Mouse (Mus musculus) cerebellum, adult 2 months (tissue): ENCODE measurements around the gene Atg4a. TPM values are rescaled to one million over a fixed set of nuclear protein-coding genes. Genes with fewer than 3 reads are reported as not detected.

Experiments used
- DNase-seq, 2 experiments: peaks; one replicate each; pipeline ENCODE4 v3.0.0; 2021
- H3K27ac ChIP-seq: fragments of 200-500 bp; 2 replicates; pipeline ENCODE4 v1.5.1; 2012; ENCODE audit warnings: low read length, control low read depth, inconsistent platforms; ENCODE audit not compliant: insufficient read depth
- H3K27me3 ChIP-seq: fragments of 200-500 bp; 2 replicates; pipeline ENCODE4 v1.6.1; 2012; ENCODE audit warnings: inconsistent platforms, mild to moderate bottlenecking, low read length, moderate library complexity; ENCODE audit not compliant: control insufficient read depth, insufficient read depth
- H3K4me1 ChIP-seq: fragments of 200-500 bp; 2 replicates; pipeline ENCODE4 v1.6.1; 2011; ENCODE audit warnings: low read length; ENCODE audit not compliant: control insufficient read depth, insufficient read depth
- H3K4me3 ChIP-seq: fragments of 200-500 bp; replicated peaks from 2 replicates; pipeline ENCODE3; 2011; ENCODE audit warnings: mild to moderate bottlenecking, low read depth, low read length, control low read depth; ENCODE audit not compliant: insufficient read depth
- CTCF ChIP-seq: fragments of 200-500 bp; IDR thresholded peaks from 2 replicates; pipeline ENCODE4 v1.5.1; 2011; ENCODE audit warnings: low read depth, mild to moderate bottlenecking, control low read depth, low read length, moderate library complexity, borderline replicate concordance; ENCODE audit not compliant: insufficient read depth
- POLR2A ChIP-seq: fragments of 200-500 bp; IDR thresholded peaks from 2 replicates; pipeline ENCODE4 v1.6.1; 2011; ENCODE audit warnings: low read length, control low read depth, borderline replicate concordance; ENCODE audit not compliant: insufficient read depth
- WGBS: fragments of 180-500 bp; shearing (Covaris S2); methylation state at CpG from one replicate; pipeline ENCODE4 v1.1.7; 2018; 5-methylcytosine and 5-hydroxymethylcytosine counted together
- polyA plus RNA-seq: library from polyadenylated mRNA; depleted of rRNA; stranded (reverse); fragments of >200 nt; gene quantifications from 2 replicates; pipeline ENCODE4 v1.2.3, GENCODE M21; 2012

Gene Atg4a
- polyA plus RNA-seq, 1 experiment, result 12.5 TPM

GRCm38 (mm10) chrX:140978943-140979342 is 22.2 kb downstream of the Atg4a start:
- DNase-seq, result no peak
- Histone ChIP-seq H3K27ac (no peak overlapping the region), H3K4me1 (0 out of 2 replicates have a peak, but pooled peaks cover 4% of the 10 kb centered on the region), H3K4me3 (no peak overlapping the region), H3K27me3 (no peaks in the 10 kb centered on the region)
- TF ChIP-seq CTCF (no peak), POLR2A (no peak)
- 94% methylated on average over 1 of the region's 1 CpGs for WGBS

- no peaks in the 10 kb centered on the region for H3K27me3 ChIP-seq
- H3K4me1 ChIP-seq, result 0 out of 2 replicates have a peak, but pooled peaks cover 4% of the 10 kb centered on the region
- no peak for DNase-seq
- no peak overlapping the region for H3K27ac ChIP-seq
- H3K4me3 ChIP-seq, result no peak overlapping the region
- WGBS, result 80% methylated on average over 2 of the region's 2 CpGs
- TF ChIP-seq POLR2A (no peak), CTCF (no peak)
Measured at GRCm38 (mm10) chrX:140979546-140979945, 22.8 kb downstream of the Atg4a start.

- Histone ChIP-seq H3K27me3 (no peaks in the 10 kb centered on the region), H3K27ac (no peak overlapping the region), H3K4me1 (0 out of 2 replicates have a peak, but pooled peaks cover 4% of the 10 kb centered on the region), H3K4me3 (no peak overlapping the region)
- TF ChIP-seq CTCF (no peak), POLR2A (no peak)
- WGBS, result 78% methylated on average over 4 of the region's 4 CpGs
- DNase-seq, result no peak
Measured at GRCm38 (mm10) chrX:140980163-140980562, 23.5 kb downstream of the Atg4a start.

- Histone ChIP-seq H3K4me3 (no peak overlapping the region), H3K4me1 (0 out of 2 replicates have a peak, but pooled peaks cover 4% of the 10 kb centered on the region), H3K27me3 (no peaks in the 10 kb centered on the region), H3K27ac (no peak overlapping the region)
- TF ChIP-seq POLR2A (no peak), CTCF (no peak)
- 41% methylated on average over 6 of the region's 6 CpGs for WGBS
- DNase-seq, result no peak
Measured at GRCm38 (mm10) chrX:140983206-140983960, 26.7 kb downstream of the Atg4a start.

GRCm38 (mm10) chrX:140984795-140985194 is 28.1 kb downstream of the Atg4a start:
- TF ChIP-seq CTCF (no peak), POLR2A (no peak)
- no peak for DNase-seq
- H3K27ac ChIP-seq, result no peak overlapping the region
- H3K4me3 ChIP-seq, result no peak overlapping the region
- WGBS, result 68% methylated on average over 6 of the region's 6 CpGs
- 0 out of 2 replicates have a peak, but pooled peaks cover 4% of the 10 kb centered on the region for H3K4me1 ChIP-seq
- H3K27me3 ChIP-seq, result no peaks in the 10 kb centered on the region

- no peak for TF ChIP-seq POLR2A
- no peak for TF ChIP-seq CTCF
- 71% methylated on average over 2 of the region's 2 CpGs for WGBS
- H3K27ac ChIP-seq, result no peak overlapping the region
- no peak overlapping the region for H3K4me3 ChIP-seq
- no peaks in the 10 kb centered on the region for H3K27me3 ChIP-seq
- no peak for DNase-seq
- H3K4me1 ChIP-seq, result 0 out of 2 replicates have a peak, but pooled peaks cover 4% of the 10 kb centered on the region
Measured at GRCm38 (mm10) chrX:140985256-140985655, 28.5 kb downstream of the Atg4a start.

- TF ChIP-seq POLR2A (no peak), CTCF (no peak)
- DNase-seq, result no peak
- no peaks in the 10 kb centered on the region for H3K4me1 ChIP-seq
- H3K4me3 ChIP-seq, result no peak overlapping the region
- H3K27ac ChIP-seq, result no peak overlapping the region
- 82% methylated on average over 1 of the region's 1 CpGs for WGBS
- H3K27me3 ChIP-seq, result no peaks in the 10 kb centered on the region
Measured at GRCm38 (mm10) chrX:140996909-140997516, 40.3 kb downstream of the Atg4a start.
